Mouse (Mus musculus) embryonic facial prominence, embryonic 12.5 days (tissue): ENCODE measurements around the gene Onecut1. TPM values are rescaled to one million over a fixed set of nuclear protein-coding genes. Genes with fewer than 3 reads are reported as not detected.

Experiments used
- ATAC-seq: fragments of 200-750 bp; cut with Nextera tagmentation; 2 replicates; pipeline ENCODE4 v1.8.0; 2017; ENCODE audit not compliant: insufficient number of reproducible peaks, insufficient read depth, low FRiP score, low TSS enrichment
- H3K27ac ChIP-seq: fragments of 300-500 bp; sonication (generic); 2 replicates; pipeline ENCODE4 v1.5.1; 2016; ENCODE audit warnings: mild to moderate bottlenecking
- H3K27me3 ChIP-seq: fragments of 300-500 bp; sonication (generic); 2 replicates; pipeline ENCODE4 v1.6.1; 2016; ENCODE audit warnings: mild to moderate bottlenecking, moderate library complexity
- H3K36me3 ChIP-seq: fragments of 300-500 bp; sonication (generic); 2 replicates; pipeline ENCODE4 v1.6.1; 2016; ENCODE audit warnings: mild to moderate bottlenecking
- H3K4me1 ChIP-seq: fragments of 300-500 bp; sonication (generic); 2 replicates; pipeline ENCODE4 v1.6.1; 2016
- H3K4me2 ChIP-seq: fragments of 300-500 bp; sonication (generic); replicated peaks from 2 replicates; pipeline ENCODE4 v1.6.1; 2016; ENCODE audit warnings: mild to moderate bottlenecking, moderate library complexity
- H3K4me3 ChIP-seq: fragments of 300-500 bp; sonication (generic); 2 replicates; pipeline ENCODE4 v1.5.1; 2016; ENCODE audit warnings: mild to moderate bottlenecking
- H3K9ac ChIP-seq: fragments of 300-500 bp; sonication (generic); 2 replicates; pipeline ENCODE4 v1.6.1; 2016; ENCODE audit warnings: mild to moderate bottlenecking, moderate library complexity
- H3K9me3 ChIP-seq: fragments of 300-500 bp; sonication (generic); 2 replicates; pipeline ENCODE4 v1.6.1; 2016; ENCODE audit warnings: mild to moderate bottlenecking, moderate library complexity
- whole genome bisulfite sequencing: fragments of 180-500 bp; shearing (Covaris S2); methylation state at CpG from one replicate; pipeline ENCODE4 v1.1.7; 2016; 5-methylcytosine and 5-hydroxymethylcytosine counted together
- polyA plus RNA-seq: library from polyadenylated mRNA; unstranded; fragments of >200 nt; fragmentation: Nextera tagmentation; extraction: Ambion mirVana; gene quantifications from 2 replicates; pipeline ENCODE4 v1.2.1, GENCODE M21; 2016

The Onecut1 gene
- polyA plus RNA-seq, 1 experiment from 2014 or later = 0.47 TPM

GRCm38 (mm10) chr9:74851601-74852000 lies 10.1 kb upstream of the Onecut1 start:
- H3K4me2 ChIP-seq = no peak overlapping the region
- no peak overlapping the region for H3K4me3 ChIP-seq
- no peak overlapping the region for H3K9ac ChIP-seq
- 3% methylated on average over 5 of the region's 5 CpGs for WGBS
- peaks cover 6% of the 10 kb centered on the region; the same call in 1 of the 2 replicates for H3K4me1 ChIP-seq
- no peaks in the 10 kb centered on the region for H3K9me3 ChIP-seq
- peaks cover 91% of the 10 kb centered on the region for H3K27me3 ChIP-seq
- H3K27ac ChIP-seq = no peak overlapping the region
- no peak for ATAC-seq
- H3K36me3 ChIP-seq = no peaks in the 10 kb centered on the region

- H3K27ac ChIP-seq = no peak overlapping the region
- ATAC-seq = no peak
- H3K9ac ChIP-seq = no peak overlapping the region
- WGBS = 3% methylated on average over 4 of the region's 4 CpGs
- no peaks in the 10 kb centered on the region for H3K9me3 ChIP-seq
- no peak overlapping the region for H3K4me3 ChIP-seq
- peaks cover 91% of the 10 kb centered on the region for H3K27me3 ChIP-seq
- H3K4me2 ChIP-seq = no peak overlapping the region
- peaks cover 6% of the 10 kb centered on the region; the same call in 1 of the 2 replicates for H3K4me1 ChIP-seq
- no peaks in the 10 kb centered on the region for H3K36me3 ChIP-seq
Observed at GRCm38 (mm10) chr9:74852361-74852760, 9.4 kb upstream of the Onecut1 start.

- H3K36me3 ChIP-seq = no peaks in the 10 kb centered on the region
- no peaks in the 10 kb centered on the region for H3K9me3 ChIP-seq
- no peak for ATAC-seq
- under 1% methylated on average over 28 of the region's 28 CpGs for WGBS
- no peak overlapping the region for H3K4me3 ChIP-seq
- H3K9ac ChIP-seq = no peak overlapping the region
- H3K27ac ChIP-seq = no peak overlapping the region
- H3K4me1 ChIP-seq = peaks cover 6% of the 10 kb centered on the region; the same call in 1 of the 2 replicates
- H3K27me3 ChIP-seq = peaks cover 91% of the 10 kb centered on the region
- H3K4me2 ChIP-seq = no peak overlapping the region
Observed at GRCm38 (mm10) chr9:74853191-74854072, 8.3 kb upstream of the Onecut1 start.

DNA sequence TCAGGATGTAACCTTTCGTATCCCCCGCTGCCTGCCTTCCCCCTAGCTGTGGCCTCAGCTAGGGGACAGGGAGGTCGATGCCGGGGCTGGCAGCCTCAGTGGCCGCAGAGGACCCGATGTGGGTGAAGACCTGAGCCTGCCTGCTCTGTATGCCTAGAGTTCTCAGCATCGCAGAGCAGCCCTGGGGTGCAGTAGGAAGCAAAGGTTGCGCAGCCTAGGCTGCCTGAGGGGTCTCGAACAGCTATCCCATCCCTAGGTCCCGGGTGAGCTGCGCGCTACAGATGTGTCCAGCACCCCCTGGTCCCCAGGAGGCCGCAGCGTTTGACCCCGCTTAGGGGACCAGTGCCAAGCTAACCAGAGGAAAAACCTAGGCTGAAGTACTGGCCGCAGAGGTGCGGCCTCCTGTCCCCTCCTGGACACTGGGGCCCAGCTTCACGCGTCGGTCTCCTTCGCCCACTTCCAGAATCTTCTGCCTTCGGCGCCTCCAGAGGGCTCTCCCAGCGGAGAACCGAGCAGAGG lies 7.6 kb upstream of the Onecut1 start:
- H3K27ac ChIP-seq = no peak overlapping the region
- no peak overlapping the region for H3K9ac ChIP-seq
- no peak overlapping the region for H3K4me2 ChIP-seq
- peaks cover 91% of the 10 kb centered on the region for H3K27me3 ChIP-seq
- H3K36me3 ChIP-seq = no peaks in the 10 kb centered on the region
- no peaks in the 10 kb centered on the region for H3K9me3 ChIP-seq
- peak; percentile 29; the same call in 1 of the 2 replicates for ATAC-seq
- peaks cover 5% of the 10 kb centered on the region; the same call in 1 of the 2 replicates for H3K4me1 ChIP-seq
- WGBS = under 1% methylated on average over 25 of the region's 25 CpGs
- no peak overlapping the region for H3K4me3 ChIP-seq

DNA sequence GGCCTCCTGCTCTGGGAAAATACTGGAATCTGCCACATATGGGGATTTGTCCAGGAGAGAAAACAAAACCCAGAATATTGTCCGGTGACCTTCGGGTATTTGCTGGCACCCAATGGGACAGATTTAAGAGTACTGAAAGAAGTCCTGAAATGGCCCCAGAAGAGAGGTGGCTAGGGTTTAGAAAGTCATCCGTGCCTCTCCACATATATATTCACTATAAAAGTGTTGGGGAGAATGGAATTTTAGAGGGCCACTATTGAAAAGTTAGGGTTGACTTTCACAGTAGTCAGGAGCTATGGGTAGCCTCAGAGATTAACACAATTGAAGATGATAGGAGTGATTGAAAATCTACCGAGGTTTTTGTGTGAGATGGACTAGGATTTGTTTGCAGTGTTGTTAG lies 6.3 kb upstream of the Onecut1 start:
- Histone ChIP-seq H3K27ac (no peak overlapping the region), H3K9me3 (no peaks in the 10 kb centered on the region), H3K36me3 (no peaks in the 10 kb centered on the region), H3K4me2 (no peak overlapping the region), H3K4me3 (no peak overlapping the region), H3K27me3 (peaks cover 89% of the 10 kb centered on the region), H3K9ac (no peak overlapping the region), H3K4me1 (no peaks in the 10 kb centered on the region)
- no peak for ATAC-seq
- WGBS = 4% methylated on average over 4 of the region's 4 CpGs

DNA sequence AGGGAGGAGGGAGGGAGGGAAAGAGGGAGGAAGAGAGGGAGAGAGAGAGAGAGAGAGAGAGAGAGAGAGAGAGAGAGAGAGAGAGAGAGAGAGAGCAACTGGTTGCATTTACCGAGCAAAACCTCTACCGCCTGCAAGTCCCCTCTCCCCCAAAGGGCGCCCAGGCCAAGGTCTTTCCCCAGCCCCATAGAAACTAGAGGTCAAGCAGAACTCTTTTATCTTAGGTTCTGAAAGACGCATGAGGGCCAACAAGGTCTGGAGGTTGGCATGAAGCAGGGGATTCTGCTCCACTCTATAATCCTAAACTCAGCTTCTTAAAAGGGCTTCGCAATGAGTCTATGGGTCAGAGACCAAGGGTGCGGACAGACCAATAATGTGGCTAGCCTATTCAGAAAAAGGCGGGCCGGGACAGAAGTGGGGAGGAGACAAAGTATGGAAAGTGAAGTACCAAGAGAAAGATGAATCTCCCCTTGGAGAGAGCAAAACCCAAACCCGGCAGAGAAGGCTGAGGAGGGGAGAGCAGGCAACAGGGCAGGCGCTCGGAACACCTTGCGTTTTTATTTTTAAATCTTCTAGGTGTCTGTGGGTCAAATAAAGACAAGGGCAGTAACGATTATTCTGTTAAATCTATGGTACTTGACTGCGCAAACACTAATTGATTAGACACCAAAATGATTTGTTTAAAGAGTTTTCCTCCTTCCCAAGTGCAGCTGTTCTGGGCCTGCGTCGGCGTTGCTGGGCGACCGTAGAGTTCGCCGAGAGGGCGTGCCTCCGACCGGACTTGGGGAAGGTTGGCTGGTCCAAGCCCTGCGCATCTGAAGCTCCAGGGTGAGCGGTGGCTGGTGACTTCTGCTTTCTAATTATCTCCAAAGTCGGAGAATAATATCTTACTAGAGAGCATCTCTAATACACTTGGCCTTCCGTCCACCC lies 4.9 kb upstream of the Onecut1 start:
- Histone ChIP-seq H3K9ac (no peak overlapping the region), H3K27ac (no peak overlapping the region), H3K36me3 (no peaks in the 10 kb centered on the region), H3K4me2 (no peak overlapping the region), H3K4me3 (no peak overlapping the region), H3K9me3 (no peaks in the 10 kb centered on the region), H3K27me3 (peaks cover 89% of the 10 kb centered on the region), H3K4me1 (0 out of 2 replicates have a peak, but pooled peaks cover 8% of the 10 kb centered on the region)
- no peak for ATAC-seq
- WGBS = 1% methylated on average over 27 of the region's 28 CpGs

DNA sequence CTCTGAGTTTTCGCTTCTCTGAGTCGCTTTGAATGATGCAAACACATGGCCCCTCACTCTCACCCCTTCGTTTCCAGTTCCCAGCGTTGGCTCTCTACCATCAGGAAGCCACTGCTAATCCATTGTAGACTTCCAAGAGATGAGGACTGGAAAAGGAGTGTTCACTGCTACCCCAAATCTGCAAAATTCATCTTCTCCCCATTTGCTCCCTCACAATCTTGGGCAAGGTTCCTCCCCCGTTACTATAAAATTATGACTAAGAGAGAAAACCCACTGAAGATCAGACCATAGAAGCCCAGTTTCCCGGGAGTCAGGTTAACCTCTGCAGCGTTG lies 4.2 kb upstream of the Onecut1 start:
- Histone ChIP-seq H3K36me3 (no peaks in the 10 kb centered on the region), H3K4me3 (no peak overlapping the region), H3K9me3 (no peaks in the 10 kb centered on the region), H3K27ac (no peak overlapping the region), H3K9ac (no peak overlapping the region), H3K4me1 (peaks cover 12% of the 10 kb centered on the region; the same call in 1 of the 2 replicates), H3K27me3 (peaks cover 89% of the 10 kb centered on the region), H3K4me2 (no peak overlapping the region)
- 0% methylated on average over 7 of the region's 7 CpGs for WGBS
- no peak for ATAC-seq

DNA sequence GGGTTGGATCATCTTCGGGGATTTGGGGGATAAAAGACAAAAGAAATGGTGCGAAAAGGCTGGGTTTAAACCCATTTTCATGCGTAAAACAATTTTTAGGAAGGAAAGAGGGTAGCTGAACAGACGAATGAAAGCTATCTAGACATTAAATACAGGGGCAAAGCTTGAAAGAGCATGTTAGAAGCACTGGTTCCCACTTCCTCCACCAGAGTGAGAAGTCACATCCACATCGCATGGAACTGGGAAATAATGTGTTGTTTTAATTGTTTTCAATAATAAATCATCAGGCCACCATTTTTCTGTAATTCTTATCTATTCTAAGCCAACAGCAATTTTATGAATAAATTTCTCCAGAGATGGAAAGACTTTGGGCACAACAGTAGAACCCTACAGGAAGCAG lies 3.6 kb upstream of the Onecut1 start:
- Histone ChIP-seq H3K27ac (no peak overlapping the region), H3K4me3 (no peak overlapping the region), H3K36me3 (no peaks in the 10 kb centered on the region), H3K4me2 (no peak overlapping the region), H3K4me1 (peaks cover 17% of the 10 kb centered on the region; the same call in 1 of the 2 replicates), H3K27me3 (peaks cover 93% of the 10 kb centered on the region), H3K9ac (no peak overlapping the region), H3K9me3 (no peaks in the 10 kb centered on the region)
- 3% methylated on average over 5 of the region's 5 CpGs for whole genome bisulfite sequencing
- ATAC-seq = no peak

- 2% methylated on average over 18 of the region's 18 CpGs for WGBS
- peak overlapping the region; percentile 44; the same call in 1 of the 2 replicates for H3K4me3 ChIP-seq
Observed at GRCm38 (mm10) chr9:74860461-74860860, 1.3 kb upstream of the Onecut1 start.

GRCm38 (mm10) chr9:74862096-74862780 lies 517 bp downstream of the Onecut1 start:
- Histone ChIP-seq H3K36me3 (no peaks in the 10 kb centered on the region), H3K4me1 (peaks cover 17% of the 10 kb centered on the region; the same call in 1 of the 2 replicates), H3K27me3 (peaks cover 96% of the 10 kb centered on the region), H3K4me3 (peak overlapping the region; percentile 44), H3K9me3 (no peaks in the 10 kb centered on the region), H3K4me2 (peak overlapping the region; percentile 87), H3K9ac (peak overlapping the region; percentile 46; the same call in 1 of the 2 replicates), H3K27ac (no peak overlapping the region)
- ATAC-seq = no peak
- under 1% methylated on average over 48 of the region's 48 CpGs for WGBS

More at GRCm38 (mm10) chr9:74860461-74860860, 1.3 kb upstream of the Onecut1 start:
- no peak overlapping the region for H3K27ac ChIP-seq
- H3K9me3 ChIP-seq = no peaks in the 10 kb centered on the region
- H3K4me2 ChIP-seq = no peak overlapping the region
- no peak for ATAC-seq
- H3K9ac ChIP-seq = no peak overlapping the region
- H3K4me1 ChIP-seq = peaks cover 17% of the 10 kb centered on the region; the same call in 1 of the 2 replicates
- H3K36me3 ChIP-seq = no peaks in the 10 kb centered on the region
- H3K27me3 ChIP-seq = peaks cover 96% of the 10 kb centered on the region
